Mouse (Mus musculus) stomach, postnatal 0 days (tissue): Measurements from ENCODE around the gene Col24a1.

Experiments
- CTCF ChIP-seq: IDR thresholded peaks from 2 replicates; pipeline ENCODE4 v1.5.1; 2016; ENCODE audit warnings: antibody characterized with exemption, low read depth, mild to moderate bottlenecking, moderate library complexity
- EP300 ChIP-seq: optimal IDR thresholded peaks from 2 replicates; pipeline ENCODE3; 2016; ENCODE audit warnings: antibody characterized with exemption

DNA sequence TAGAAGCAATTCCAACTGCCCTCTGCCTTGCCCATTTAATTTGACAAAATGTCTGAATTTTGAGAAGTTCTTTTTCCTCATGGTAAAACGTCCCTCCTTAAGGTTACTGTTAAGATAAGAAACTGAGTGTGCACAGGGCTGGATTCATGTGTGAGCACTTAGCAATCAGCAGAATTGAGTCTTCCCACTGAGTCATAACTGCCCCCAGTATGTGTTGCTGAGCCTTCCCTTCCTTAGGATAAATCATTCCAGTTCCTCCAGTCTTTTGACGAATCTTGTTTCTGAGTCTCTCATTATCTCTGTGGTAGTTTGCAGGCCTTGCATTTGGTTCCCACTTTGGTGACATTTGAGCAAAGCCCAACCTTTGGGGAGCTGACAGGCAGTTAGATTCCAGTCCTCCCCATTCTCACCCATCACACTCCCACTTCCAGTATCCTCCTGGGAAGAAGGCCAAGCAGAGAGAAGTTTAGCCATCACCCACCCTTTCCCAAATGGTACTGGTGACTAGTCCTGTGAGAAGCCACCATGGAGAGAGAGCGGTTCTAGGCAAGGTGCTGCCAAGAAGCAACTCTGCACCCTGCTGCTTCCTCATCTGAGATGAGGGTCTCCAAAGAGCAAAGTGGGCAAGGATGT lies 37.4 kb upstream of the Col24a1 start:
- no peak for TF ChIP-seq CTCF
- no peak for TF ChIP-seq EP300
